Mouse (Mus musculus) liver, adult 2 months (tissue): ENCODE measurements at regions not wholly inside any gene's neighbourhood (a gene's known extent, or its start where the extent isn't known, plus 50 kb on each side); places are given as distances from the start of the nearest gene placed in this dataset.

Experiments used
- CTCF ChIP-seq: fragments of 200-500 bp; IDR thresholded peaks from 2 replicates; pipeline ENCODE4 v1.5.1; 2011; ENCODE audit warnings: low read depth, low read length, control low read depth
- POLR2A ChIP-seq: fragments of 200-500 bp; IDR thresholded peaks from 2 replicates; pipeline ENCODE4 v1.6.1; 2011; ENCODE audit warnings: low read length, control low read depth; ENCODE audit not compliant: insufficient read depth; ENCODE audit errors: extremely low read depth

- no peak for TF ChIP-seq CTCF
- no peak for TF ChIP-seq POLR2A
These were observed 160.4 kb upstream of the Arglu1 start for GRCm38 (mm10) chr8:8850766-8851165.
